Mouse (Mus musculus) effector memory CD4-positive, alpha-beta T cell, adult 7 months (primary cell): ENCODE data around the gene Pcsk7. TPM values are rescaled to one million over a fixed set of nuclear protein-coding genes. Genes with fewer than 3 reads are reported as not detected.

ENCODE experiments used
- polyA plus RNA-seq: library from polyadenylated mRNA; unstranded; fragments of 100-300 nt; shearing (Covaris generic); gene quantifications from one replicate; pipeline ENCODE4 v1.2.1, GENCODE M21; 2017

Pcsk7 gene
- polyA plus RNA-seq, result 55.4 TPM

DNA sequence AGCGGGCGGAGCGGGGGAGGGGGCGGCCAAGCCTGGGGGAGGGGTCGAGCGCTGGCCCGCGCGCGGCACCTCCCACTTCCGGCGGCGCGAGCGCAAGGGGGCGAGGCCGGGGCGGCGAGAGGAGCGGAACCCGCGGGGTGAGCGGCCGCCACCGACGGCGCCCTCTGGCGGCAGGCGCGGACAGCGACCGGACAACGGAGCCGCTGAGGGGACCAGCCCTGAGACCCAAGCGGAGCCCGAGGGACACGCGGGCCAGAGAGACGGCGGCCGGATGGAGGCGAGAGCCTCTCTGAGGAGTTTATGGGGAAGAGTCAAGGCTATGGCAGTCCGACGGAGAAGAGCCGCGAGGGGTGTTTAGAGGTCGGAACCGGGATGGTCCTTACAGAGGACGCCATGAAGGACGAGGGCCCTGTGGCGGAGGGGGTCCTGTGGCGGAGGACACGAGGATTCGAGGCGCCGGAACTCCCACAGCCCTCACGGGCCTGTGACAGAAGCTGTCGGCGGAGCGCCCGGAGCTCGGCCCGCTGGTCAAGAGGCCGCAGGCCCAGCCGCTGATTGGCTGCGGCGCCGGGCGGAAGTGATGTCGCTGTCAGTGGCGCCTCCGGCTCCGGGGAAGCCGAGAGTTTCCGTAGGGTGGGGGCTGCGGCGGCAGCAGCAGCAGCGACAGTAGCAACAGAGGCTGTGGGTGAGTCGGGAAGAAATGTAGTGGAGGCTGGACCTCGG lies at the start of gene Pcsk7, which contains the start of gene Rnf214:
TSS of gene Pcsk7 (plus strand) at position 143 of the 723 bp plus-strand sequence.
TSS of gene Rnf214 (minus strand) at position 557 of the 723 bp plus-strand sequence.

DNA sequence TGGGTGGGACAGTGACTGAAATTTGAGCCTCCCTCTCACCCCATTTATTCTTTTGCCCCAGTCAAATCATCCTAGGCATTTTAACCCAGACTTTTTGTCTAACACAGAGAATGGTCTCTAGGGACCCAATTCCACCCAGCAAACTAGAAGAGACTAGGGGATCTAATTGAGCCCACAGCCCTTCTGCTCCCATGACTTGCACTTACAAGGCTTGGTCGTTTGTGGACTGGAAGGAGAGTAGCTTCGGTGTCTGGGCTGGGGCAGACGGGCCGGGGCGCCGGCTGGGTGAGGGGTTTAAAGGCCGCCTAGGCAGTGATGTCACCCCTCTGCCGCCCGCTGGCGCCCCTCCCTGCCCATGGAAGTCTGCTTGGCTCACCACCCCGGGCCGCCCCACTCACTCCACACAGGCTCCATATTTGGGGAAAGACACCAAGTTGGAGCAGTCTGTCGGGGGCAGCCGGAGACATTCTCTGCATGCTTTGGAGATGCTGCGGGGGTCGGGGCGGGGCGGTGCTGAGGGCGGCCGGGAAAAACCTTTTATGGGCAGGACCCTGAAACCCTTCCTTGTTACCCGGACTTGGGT lies 29.4 kb downstream of the Pcsk7 start, which contains the start of gene Tagln:
TSS of gene Tagln (minus strand) at position 431 of the 583 bp plus-strand sequence.

DNA sequence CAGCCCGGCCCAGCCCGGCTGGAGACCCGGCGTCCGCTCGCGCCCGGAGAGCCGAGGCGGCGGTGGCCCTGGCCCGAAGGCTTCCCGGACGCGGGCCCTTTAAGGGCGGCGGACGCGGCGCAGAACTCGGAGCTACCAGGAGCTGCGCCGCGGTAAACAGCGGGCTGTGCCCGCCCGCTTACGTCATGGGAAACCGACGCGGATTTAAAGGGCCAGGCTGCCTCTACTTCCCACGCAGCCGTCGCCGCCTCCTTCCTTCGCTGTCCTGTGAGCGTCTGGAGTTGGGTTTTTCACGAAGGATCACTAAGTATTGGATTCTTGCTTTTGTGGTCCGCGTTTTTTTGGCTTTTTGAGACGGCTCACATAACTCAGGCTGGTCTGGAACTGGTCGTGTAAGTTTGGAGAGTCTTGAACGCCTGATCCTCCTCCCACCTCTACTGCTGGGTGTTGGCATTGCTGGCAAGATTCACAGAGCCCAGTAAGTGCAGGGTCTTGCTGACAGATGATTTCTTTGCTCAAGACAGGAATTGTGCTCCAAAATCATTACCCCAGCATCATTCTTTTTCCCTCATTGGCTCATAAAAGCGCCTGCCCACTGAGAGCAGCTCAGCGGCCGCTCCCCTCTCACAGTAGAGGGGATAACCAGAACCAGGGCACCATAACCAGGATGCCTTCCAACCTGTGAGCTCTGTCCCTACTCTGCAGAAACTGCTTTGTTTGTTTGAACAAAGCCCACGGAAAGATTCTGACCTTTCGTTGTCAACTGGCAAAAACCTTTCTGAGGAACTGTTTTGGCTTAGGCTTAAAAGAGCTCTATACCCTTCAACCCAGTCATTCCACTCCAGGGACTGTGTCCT lies 49.0 kb downstream of the Pcsk7 start, which contains the start of gene Sidt2:
TSS of gene Sidt2 (minus strand) at position 152 of the 857 bp plus-strand sequence.

Other genes starting within 250 kb of the Pcsk7 start
- gene Cep164, start 77.8 kb upstream of the Pcsk7 start, polyA plus RNA-seq, result 16.4 TPM
- gene Bace1, start 67.9 kb upstream of the Pcsk7 start, polyA plus RNA-seq, result 2.0 TPM
- 25.8 TPM for gene Rnf214, start 414 bp downstream of the Pcsk7 start, polyA plus RNA-seq
- 2.2 TPM for gene Tagln, start 29.6 kb downstream of the Pcsk7 start, polyA plus RNA-seq
- gene Sidt2, start 48.8 kb downstream of the Pcsk7 start, polyA plus RNA-seq, result 271 TPM
- gene Pafah1b2, start 106.2 kb downstream of the Pcsk7 start, polyA plus RNA-seq, result 79.5 TPM
- 70.2 TPM for gene Sik3, start 106.3 kb downstream of the Pcsk7 start, polyA plus RNA-seq